Mouse (Mus musculus) forebrain, embryonic 10.5 days (tissue): ENCODE data around the gene Cyp2w1. TPM values are rescaled to one million over a fixed set of nuclear protein-coding genes. Genes with fewer than 3 reads are reported as not detected.

Experiments used
- DNase-seq: peaks from one replicate; pipeline ENCODE4 v3.0.0-alpha.2; 2017; ENCODE audit warnings: low spot score; ENCODE audit errors: extremely low spot score
- H3K27ac ChIP-seq: fragments of 300-500 bp; sonication (generic); 2 replicates; pipeline ENCODE4 v1.5.1; 2016; ENCODE audit warnings: mild to moderate bottlenecking
- H3K27me3 ChIP-seq: fragments of 300-500 bp; sonication (generic); 2 replicates; pipeline ENCODE4 v1.6.1; 2016; ENCODE audit warnings: mild to moderate bottlenecking; ENCODE audit not compliant: poor library complexity, severe bottlenecking
- H3K36me3 ChIP-seq: fragments of 300-500 bp; sonication (generic); replicated peaks from 2 replicates; pipeline ENCODE4 v1.6.1; 2016; ENCODE audit warnings: mild to moderate bottlenecking, moderate library complexity
- H3K4me1 ChIP-seq: fragments of 300-500 bp; sonication (generic); 2 replicates; pipeline ENCODE4 v1.6.1; 2016
- H3K4me3 ChIP-seq: fragments of 300-500 bp; sonication (generic); 2 replicates; pipeline ENCODE4 v1.5.1; 2016; ENCODE audit warnings: mild to moderate bottlenecking, moderate library complexity
- H3K9me3 ChIP-seq: fragments of 300-500 bp; sonication (generic); 2 replicates; pipeline ENCODE4 v1.6.1; 2016; ENCODE audit warnings: mild to moderate bottlenecking, moderate library complexity
- WGBS: fragments of 180-500 bp; shearing (Covaris S2); methylation state at CpG from one replicate; pipeline ENCODE4 v1.1.7; 2016; 5-methylcytosine and 5-hydroxymethylcytosine counted together
- polyA plus RNA-seq: library from polyadenylated mRNA; unstranded; fragments of >200 nt; fragmentation: Nextera tagmentation; extraction: Ambion mirVana; gene quantifications from 2 replicates; pipeline ENCODE4 v1.2.1, GENCODE M21; 2016

Cyp2w1 gene
- polyA plus RNA-seq, 1 experiment from 2014 or later: not detected

DNA sequence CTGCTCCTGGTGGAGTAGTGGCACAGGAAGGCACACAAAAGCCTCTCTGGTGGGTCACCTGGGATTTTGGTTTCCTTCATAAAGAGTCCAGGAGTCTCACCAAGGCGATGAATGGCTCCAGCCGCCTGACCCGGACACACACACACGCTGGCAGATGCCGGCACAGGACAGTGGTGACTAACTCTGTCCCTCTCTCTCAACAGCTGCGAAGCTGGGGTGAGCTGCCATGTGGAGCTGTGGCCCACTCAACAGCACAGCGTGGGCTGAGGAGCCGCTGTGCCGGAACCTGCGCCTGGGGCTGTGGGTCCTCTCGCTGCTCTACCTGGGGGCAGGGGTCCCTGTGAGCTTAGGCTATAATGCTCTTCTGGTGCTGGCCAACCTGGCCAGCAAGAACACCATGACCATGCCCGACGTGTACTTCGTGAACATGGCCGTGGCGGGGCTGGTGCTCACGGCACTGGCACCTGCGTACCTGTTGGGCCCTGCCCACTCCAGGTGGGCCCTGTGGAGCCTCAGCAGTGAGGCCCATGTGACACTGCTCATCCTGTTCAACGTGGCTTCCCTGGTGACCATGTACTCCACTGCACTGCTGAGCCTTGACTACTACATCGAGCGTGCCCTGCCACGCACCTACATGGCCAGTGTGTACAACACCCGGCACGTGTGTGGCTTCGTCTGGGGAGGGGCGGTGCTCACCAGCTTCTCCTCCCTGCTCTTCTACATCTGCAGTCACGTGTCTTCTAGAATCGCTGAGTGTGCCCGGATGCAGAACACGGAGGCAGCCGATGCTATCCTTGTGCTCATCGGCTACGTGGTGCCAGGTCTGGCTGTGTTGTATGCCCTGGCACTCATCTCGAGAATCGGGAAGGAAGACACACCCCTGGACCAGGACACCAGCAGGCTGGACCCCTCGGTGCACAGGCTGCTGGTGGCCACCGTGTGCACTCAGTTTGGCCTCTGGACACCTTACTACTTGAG lies 40.1 kb downstream of the Cyp2w1 start:
- 94% methylated on average over 37 of the region's 37 CpGs for whole genome bisulfite sequencing
- H3K4me1 ChIP-seq: peaks cover 43% of the 10 kb centered on the region
- no peak overlapping the region for H3K4me3 ChIP-seq
- H3K36me3 ChIP-seq: peaks cover 5% of the 10 kb centered on the region; the same call in 1 of the 2 replicates
- H3K9me3 ChIP-seq: no peaks in the 10 kb centered on the region
- no peak overlapping the region for H3K27ac ChIP-seq
- H3K27me3 ChIP-seq: no peaks in the 10 kb centered on the region
- DNase-seq: no peak

- H3K27me3 ChIP-seq: no peaks in the 10 kb centered on the region
- WGBS: 93% methylated on average over 16 of the region's 16 CpGs
- no peak overlapping the region for H3K4me3 ChIP-seq
- no peak for DNase-seq
- H3K9me3 ChIP-seq: no peaks in the 10 kb centered on the region
- H3K27ac ChIP-seq: no peak overlapping the region
- peaks cover 39% of the 10 kb centered on the region for H3K4me1 ChIP-seq
- H3K36me3 ChIP-seq: peaks cover 5% of the 10 kb centered on the region; the same call in 1 of the 2 replicates
Measured at GRCm38 (mm10) chr5:139393197-139393588, 40.8 kb downstream of the Cyp2w1 start.

DNA sequence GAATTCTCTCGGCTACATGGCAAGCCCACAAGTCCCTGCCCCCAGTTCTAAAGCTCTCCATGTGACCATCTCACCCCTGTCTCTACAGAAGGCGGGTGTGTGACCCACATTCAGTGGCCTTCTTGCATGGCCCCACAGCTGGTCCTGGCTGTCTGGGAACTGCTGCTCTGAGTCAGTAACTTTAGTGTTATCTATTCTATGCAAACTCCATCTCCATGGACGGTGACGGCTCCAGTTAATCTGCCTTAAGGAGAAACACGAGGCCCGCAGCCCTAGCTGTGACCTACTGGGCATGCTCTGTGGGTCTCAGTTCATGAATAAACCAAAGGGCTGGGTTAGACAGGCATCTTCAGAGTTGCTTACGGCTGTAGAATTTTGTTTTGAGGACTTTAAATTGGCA lies 42.0 kb downstream of the Cyp2w1 start:
- Histone ChIP-seq H3K4me3 (no peak overlapping the region), H3K27ac (no peak overlapping the region; the same call in 1 of the 2 replicates), H3K36me3 (peaks cover 5% of the 10 kb centered on the region; the same call in 1 of the 2 replicates), H3K27me3 (no peaks in the 10 kb centered on the region), H3K4me1 (peaks cover 32% of the 10 kb centered on the region), H3K9me3 (no peaks in the 10 kb centered on the region)
- no peak for DNase-seq
- 84% methylated on average over 7 of the region's 7 CpGs for WGBS

- Histone ChIP-seq H3K9me3 (no peaks in the 10 kb centered on the region), H3K27ac (no peak overlapping the region), H3K36me3 (peaks cover 5% of the 10 kb centered on the region; the same call in 1 of the 2 replicates), H3K4me3 (no peak overlapping the region), H3K27me3 (no peaks in the 10 kb centered on the region), H3K4me1 (peaks cover 23% of the 10 kb centered on the region)
- WGBS: 94% methylated on average over 4 of the region's 4 CpGs
- DNase-seq: no peak
Measured at GRCm38 (mm10) chr5:139395528-139395927, 43.1 kb downstream of the Cyp2w1 start.

DNA sequence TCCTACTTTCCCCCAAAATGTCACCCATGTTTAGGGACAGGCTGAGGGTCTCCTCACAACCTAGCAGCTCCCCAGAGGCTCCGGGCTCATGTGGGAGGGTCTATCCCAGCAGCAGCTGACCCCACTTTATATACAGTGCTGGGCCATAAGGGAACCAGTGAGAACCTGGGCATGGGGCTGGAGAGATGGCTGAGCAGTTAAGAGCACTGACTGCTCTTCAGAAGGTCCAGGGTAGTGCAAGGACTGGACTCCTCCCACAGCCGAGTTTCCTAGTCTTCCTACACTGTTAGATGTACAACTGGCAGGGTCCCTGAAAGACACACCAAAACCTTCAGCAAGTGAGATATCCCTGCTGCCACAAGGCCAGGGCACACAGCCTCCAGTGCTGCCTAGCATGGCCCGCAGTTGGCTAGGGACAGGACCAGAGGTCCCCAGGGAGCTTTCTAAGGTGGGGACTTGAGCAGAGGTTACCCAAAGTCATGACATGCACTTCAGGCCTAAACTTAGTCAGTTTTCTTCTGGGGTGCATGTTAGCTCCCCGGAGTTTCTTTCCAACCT lies 45.0 kb downstream of the Cyp2w1 start:
- Histone ChIP-seq H3K4me1 (peaks cover 16% of the 10 kb centered on the region; the same call in 1 of the 2 replicates), H3K27me3 (no peaks in the 10 kb centered on the region), H3K4me3 (no peak overlapping the region), H3K36me3 (peaks cover 5% of the 10 kb centered on the region; the same call in 1 of the 2 replicates), H3K9me3 (no peaks in the 10 kb centered on the region), H3K27ac (no peak overlapping the region)
- WGBS: 92% methylated on average over 4 of the region's 4 CpGs
- DNase-seq: no peak

DNA sequence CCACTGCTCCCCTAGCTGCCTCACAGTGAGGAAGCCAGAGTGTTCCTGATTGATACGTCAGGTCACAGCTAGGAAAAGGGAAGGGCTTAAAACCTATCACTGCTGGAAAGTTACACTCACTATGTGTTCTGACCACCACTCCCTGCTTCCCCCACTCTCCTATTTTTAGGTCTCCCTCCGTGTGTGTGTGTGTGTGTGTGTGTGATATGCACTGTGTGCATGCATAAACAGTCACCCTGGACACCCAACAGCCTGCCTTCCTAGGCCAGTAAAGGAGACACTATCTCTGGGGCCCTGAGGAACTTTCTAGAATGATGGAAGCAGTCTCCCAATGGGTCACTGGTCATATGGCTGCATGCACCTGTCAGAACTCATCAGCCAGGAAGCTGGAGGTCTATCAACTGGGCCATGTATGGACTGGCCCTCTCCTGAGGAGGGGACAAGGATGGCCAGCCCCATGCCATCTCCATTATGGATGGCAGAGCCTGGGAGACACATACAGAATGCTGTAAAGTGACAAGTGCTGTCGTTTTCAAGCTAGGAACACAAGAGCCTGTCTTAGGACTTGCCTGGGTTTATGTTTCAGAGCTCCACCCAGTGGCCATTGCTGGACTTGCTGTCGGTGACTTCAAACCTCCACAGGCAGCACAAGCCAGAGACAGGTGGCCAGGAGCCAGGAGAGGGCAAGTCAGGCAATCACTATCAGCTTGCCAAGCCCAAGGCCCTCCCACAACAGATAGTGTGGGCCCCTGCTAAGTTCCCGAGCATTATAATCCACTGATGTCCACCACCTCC lies 45.7 kb downstream of the Cyp2w1 start:
- no peak overlapping the region for H3K27ac ChIP-seq
- H3K4me1 ChIP-seq: peaks cover 13% of the 10 kb centered on the region; the same call in 1 of the 2 replicates
- H3K4me3 ChIP-seq: no peak overlapping the region
- peaks cover 1% of the 10 kb centered on the region; the same call in 1 of the 2 replicates for H3K36me3 ChIP-seq
- 39% methylated on average over 5 of the region's 5 CpGs for WGBS
- H3K9me3 ChIP-seq: no peaks in the 10 kb centered on the region
- no peaks in the 10 kb centered on the region for H3K27me3 ChIP-seq
- DNase-seq: peak; percentile 78

GRCm38 (mm10) chr5:139398786-139399185 lies 46.4 kb downstream of the Cyp2w1 start:
- H3K27me3 ChIP-seq: no peaks in the 10 kb centered on the region
- H3K27ac ChIP-seq: no peak overlapping the region
- no peaks in the 10 kb centered on the region for H3K9me3 ChIP-seq
- H3K36me3 ChIP-seq: no peaks in the 10 kb centered on the region
- no peak overlapping the region for H3K4me3 ChIP-seq
- DNase-seq: no peak
- H3K4me1 ChIP-seq: peaks cover 11% of the 10 kb centered on the region; the same call in 1 of the 2 replicates
- WGBS: 90% methylated on average over 5 of the region's 5 CpGs

DNA sequence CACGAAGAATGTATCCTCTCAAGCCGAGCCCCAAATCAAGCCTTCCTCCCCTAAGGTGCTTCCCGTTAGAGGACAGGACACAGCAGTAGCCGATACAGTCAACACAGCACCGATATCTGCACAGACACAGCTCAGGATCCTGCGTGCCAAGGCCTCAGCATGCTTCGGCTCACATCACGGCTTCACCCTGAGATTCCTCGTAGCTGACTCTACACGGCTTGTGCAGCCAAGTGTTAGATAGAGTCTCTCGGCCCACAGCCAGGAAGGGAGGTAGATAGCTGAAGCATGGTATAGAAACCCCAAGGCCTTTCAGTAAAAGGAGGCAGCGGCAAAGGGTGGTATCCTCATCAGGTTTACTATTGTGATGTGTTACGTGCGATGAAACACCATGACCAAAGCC lies 47.6 kb downstream of the Cyp2w1 start:
- no peaks in the 10 kb centered on the region for H3K27me3 ChIP-seq
- H3K9me3 ChIP-seq: no peaks in the 10 kb centered on the region
- no peak overlapping the region for H3K4me3 ChIP-seq
- 97% methylated on average over 14 of the region's 14 CpGs for WGBS
- peaks cover 10% of the 10 kb centered on the region for H3K4me1 ChIP-seq
- no peak overlapping the region for H3K27ac ChIP-seq
- no peak for DNase-seq
- H3K36me3 ChIP-seq: no peaks in the 10 kb centered on the region

- no peak overlapping the region for H3K27ac ChIP-seq
- no peak for DNase-seq
- no peaks in the 10 kb centered on the region for H3K9me3 ChIP-seq
- no peak overlapping the region for H3K4me3 ChIP-seq
- H3K4me1 ChIP-seq: peaks cover 23% of the 10 kb centered on the region
- no peaks in the 10 kb centered on the region for H3K27me3 ChIP-seq
- 94% methylated on average over 2 of the region's 2 CpGs for WGBS
- no peaks in the 10 kb centered on the region for H3K36me3 ChIP-seq
Measured at GRCm38 (mm10) chr5:139402106-139402505, 49.7 kb downstream of the Cyp2w1 start.

DNA sequence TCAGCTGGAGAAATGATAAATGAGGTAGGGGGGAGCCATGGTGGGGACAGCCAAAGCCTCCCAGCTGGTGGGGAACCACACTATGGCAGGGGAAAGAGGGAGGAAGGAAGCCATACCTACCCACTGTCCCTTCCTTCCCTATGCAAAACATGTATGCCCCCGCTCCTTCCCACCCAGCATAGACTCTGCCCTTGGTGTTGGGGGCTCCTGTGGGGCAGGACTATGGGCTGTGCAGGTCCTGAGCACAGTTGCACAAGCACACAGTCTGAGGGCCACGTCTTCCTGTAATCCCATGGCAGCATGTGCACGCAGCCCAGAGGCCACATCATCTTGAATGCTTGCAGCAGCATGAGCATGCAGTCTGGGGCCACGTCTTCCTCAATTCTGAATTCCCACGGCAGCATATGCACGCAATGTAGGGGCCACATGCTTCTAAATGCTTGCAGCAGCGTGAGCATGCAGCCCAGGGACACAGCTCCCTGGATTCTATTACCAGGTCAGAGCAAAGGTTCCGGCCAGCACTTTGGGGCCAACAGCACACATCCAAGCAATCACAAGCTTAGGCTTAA lies 51.4 kb downstream of the Cyp2w1 start:
- Histone ChIP-seq H3K27me3 (no peaks in the 10 kb centered on the region), H3K9me3 (no peaks in the 10 kb centered on the region), H3K4me3 (no peak overlapping the region), H3K4me1 (peaks cover 24% of the 10 kb centered on the region), H3K36me3 (no peaks in the 10 kb centered on the region), H3K27ac (peak overlapping the region; percentile 52; the same call in 1 of the 2 replicates)
- 94% methylated on average over 8 of the region's 8 CpGs for WGBS
- DNase-seq: no peak

GRCm38 (mm10) chr5:139404801-139405401 lies 52.5 kb downstream of the Cyp2w1 start, which contains the start of gene C130050O18Rik:
Gene C130050O18Rik, plus strand, starts transcription at chr5:139405280.
- DNase-seq: no peak
- H3K36me3 ChIP-seq: 0 out of 2 replicates have a peak, but pooled peaks cover 4% of the 10 kb centered on the region
- WGBS: 83% methylated on average over 6 of the region's 6 CpGs
- no peak within 1 kb of the TSS for H3K4me3 ChIP-seq
- H3K27me3 ChIP-seq: no peaks in the 10 kb centered on the region
- peak within 1 kb of the TSS; percentile 52 for H3K27ac ChIP-seq
- no peaks in the 10 kb centered on the region for H3K9me3 ChIP-seq
- H3K4me1 ChIP-seq: peaks cover 24% of the 10 kb centered on the region

- Histone ChIP-seq H3K9me3 (no peaks in the 10 kb centered on the region), H3K36me3 (0 out of 2 replicates have a peak, but pooled peaks cover 4% of the 10 kb centered on the region), H3K4me1 (peaks cover 24% of the 10 kb centered on the region), H3K27me3 (no peaks in the 10 kb centered on the region), H3K4me3 (no peak overlapping the region), H3K27ac (peak overlapping the region; percentile 15; the same call in 1 of the 2 replicates)
- WGBS: 87% methylated on average over 7 of the region's 7 CpGs
- no peak for DNase-seq
Measured at GRCm38 (mm10) chr5:139405478-139405877, 53.1 kb downstream of the Cyp2w1 start.
